8 mouse cellular contexts compared by ENCODE assay signal in the genomic region with DNA sequence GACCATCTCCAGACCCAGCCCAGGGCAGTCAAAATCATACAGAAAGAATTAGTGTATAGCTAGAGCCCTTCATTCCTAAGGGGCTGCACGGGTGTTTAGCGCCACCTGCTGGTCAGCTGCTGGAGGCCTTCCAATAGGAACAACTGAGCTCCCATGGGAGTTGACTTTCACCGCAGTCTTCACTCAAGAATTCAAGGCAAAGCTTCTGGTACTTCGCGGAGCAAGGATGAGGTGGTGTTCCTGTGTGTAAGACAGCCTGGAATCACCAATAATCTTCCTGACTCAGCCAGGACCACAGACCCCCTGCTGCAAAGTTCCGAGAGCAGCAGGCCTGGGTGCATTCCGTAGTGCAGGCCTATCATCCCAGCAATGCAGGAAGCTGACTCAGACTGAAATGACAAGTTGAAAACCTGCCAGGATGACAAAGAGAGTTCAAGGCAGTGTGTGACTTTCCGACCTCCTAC. TPM values are rescaled to one million over a fixed set of nuclear protein-coding genes. Genes with fewer than 3 reads are reported as not detected.
A peak's percentile ranks its signal among the peaks of the same experiment; 100 is the strongest.
DNase-seq lines count a peak whose midpoint lies in the region; ATAC-seq lines count a peak whose summit lies in the region.

No protein-coding gene starts in this region.

- H3K27me3 ChIP-seq in hindbrain, embryonic 12.5 days: peaks cover 2% of the 10 kb centered on the region; the same call in 1 of the 2 replicates

- H3K36me3 ChIP-seq in hindbrain, embryonic 12.5 days: no peaks in the 10 kb centered on the region

- H3K9me3 ChIP-seq in hindbrain, embryonic 12.5 days (replicated peaks): no peaks in the 10 kb centered on the region

- no peak overlapping the region for H3K4me3 ChIP-seq in hindbrain, embryonic 12.5 days

- peak; percentile 88 for DNase-seq in Muller cell, postnatal 12 days (ENCODE audit: inconsistent ontology term)
- DNase-seq in cerebellum, adult 9-11 months: peak; percentile 74
- peak; percentile 46 to 73 for DNase-seq in frontal cortex, postnatal 10 days (ENCODE audit: low spot score in 2 of 2)
- DNase-seq in layer of hippocampus, postnatal 25 days (ENCODE audit: extremely low spot score in 1 of 2, low spot score in 1 of 2): peak; percentile 80 to 95
- peak; percentile 93 for DNase-seq in lung, postnatal 36 days
- DNase-seq in retina, postnatal 7 days (ENCODE audit: low read depth, low spot score): peak; percentile 86
- peak; percentile 76 to 83 for DNase-seq in urinary bladder, adult 18-20 months (ENCODE audit: low spot score in 2 of 2)

- peaks cover 16% of the 10 kb centered on the region for H3K4me1 ChIP-seq in hindbrain, embryonic 12.5 days

- WGBS in hindbrain, embryonic 12.5 days: 27% methylated on average over 8 of the region's 8 CpGs

- H3K27ac ChIP-seq in hindbrain, embryonic 12.5 days: no peak overlapping the region

- peak; percentile 53; the same call in 1 of the 2 replicates for ATAC-seq in hindbrain, embryonic 12.5 days (ENCODE audit: low FRiP score)

- H3K9ac ChIP-seq in hindbrain, embryonic 12.5 days: no peak overlapping the region

- no peak overlapping the region for H3K4me2 ChIP-seq in hindbrain, embryonic 12.5 days (replicated peaks)

RNA-seq across cellular contexts. Expression of a gene that starts 0.5 kb away (rescaled TPM):
- 1,025 and 1,103 TPM in 2 replicates for polyA plus RNA-seq in hindbrain, embryonic 12.5 days (2016; fragmentation: Nextera tagmentation; extraction: Ambion mirVana)
- 100 to 1,000 TPM; 874 to 929 TPM for total RNA-seq in layer of hippocampus, postnatal 25 days (2021)

RNA-seq across cellular contexts. Expression of a gene that starts 20.6 kb away (rescaled TPM):
- not detected in 2 replicates for polyA plus RNA-seq in hindbrain, embryonic 12.5 days (2016; fragmentation: Nextera tagmentation; extraction: Ambion mirVana)
- not detected for total RNA-seq in layer of hippocampus, postnatal 25 days (2021)

RNA-seq across cellular contexts. Expression of a gene that starts 34.7 kb away (rescaled TPM):
- 31.3 and 32.9 TPM in 2 replicates for polyA plus RNA-seq in hindbrain, embryonic 12.5 days (2016; fragmentation: Nextera tagmentation; extraction: Ambion mirVana)
- 10 to 100 TPM; 38.8 to 41.6 TPM for total RNA-seq in layer of hippocampus, postnatal 25 days (2021)
